Mouse (Mus musculus) olfactory bulb, adult 2 months (tissue): ENCODE data around the gene Acacb.

Experiments used
- CTCF ChIP-seq: fragments of 200-500 bp; IDR thresholded peaks from 2 replicates; pipeline ENCODE4 v1.5.1; 2012; ENCODE audit warnings: low read depth, mild to moderate bottlenecking, low read length, moderate library complexity; ENCODE audit not compliant: insufficient read depth
- POLR2A ChIP-seq: fragments of 200-500 bp; IDR thresholded peaks from 2 replicates; pipeline ENCODE4 v1.6.1; 2012; ENCODE audit warnings: mild to moderate bottlenecking, low read depth, low read length, moderate library complexity; ENCODE audit not compliant: insufficient read depth

- TF ChIP-seq CTCF (no peak), POLR2A (no peak)
These were observed 39.9 kb upstream of the Acacb start for GRCm38 (mm10) chr5:114106391-114106935.
